Mouse (Mus musculus): ENCODE measurements at regions not wholly inside any gene's neighbourhood (a gene's known extent, or its start where the extent isn't known, plus 50 kb on each side); places are given as distances from the start of the nearest gene placed in this dataset.

DNA sequence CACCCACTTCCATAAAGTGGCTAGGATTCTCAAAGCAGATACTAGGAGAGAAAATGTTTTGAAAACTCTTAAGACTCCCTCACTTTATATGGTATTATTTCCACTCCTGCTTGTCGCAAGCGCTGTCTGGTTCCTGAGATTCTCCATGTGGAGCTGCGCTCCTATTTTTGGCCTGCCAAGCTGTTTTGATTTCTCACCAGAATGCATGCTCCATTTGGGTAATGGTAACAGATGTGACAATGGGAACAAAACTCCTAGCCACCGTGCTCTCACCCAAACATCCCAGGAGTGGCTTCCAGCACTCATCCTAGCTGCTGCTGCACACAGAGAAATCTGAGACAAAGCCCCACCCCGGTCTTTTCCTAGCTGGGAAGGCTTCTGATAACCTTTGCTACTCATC, 749.6 kb downstream of the Ntrk3 start:
- DNase-seq = no peak

- no peak for DNase-seq
Observed at GRCm38 (mm10) chr7:77966658-77967057, 771.2 kb downstream of the Ntrk3 start.

DNA sequence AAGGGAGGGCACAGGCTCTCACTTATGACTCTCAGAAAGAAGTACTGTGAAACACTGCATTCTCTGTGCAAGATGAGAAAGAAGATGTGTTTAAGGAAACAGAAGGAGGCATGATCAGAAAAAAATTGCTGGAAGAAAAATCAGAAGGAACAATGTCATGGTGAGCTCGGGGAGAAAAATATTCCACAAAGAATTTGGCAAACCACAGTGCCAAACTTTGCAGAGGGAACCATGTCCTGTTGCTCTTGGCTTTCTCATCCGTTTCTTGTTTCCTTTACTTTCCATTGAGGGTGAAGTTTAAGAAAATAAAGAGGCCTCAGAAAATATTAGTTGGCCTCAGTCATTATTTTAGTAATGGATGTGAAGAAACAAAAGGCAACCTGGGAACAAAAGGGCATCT, 804.4 kb downstream of the Ntrk3 start:
- DNase-seq = peak; percentile 12 to 22

GRCm38 (mm10) chr7:77928479-77929467, 809.0 kb downstream of the Ntrk3 start:
- DNase-seq = no peak

GRCm38 (mm10) chr7:77899231-77899630, 838.6 kb downstream of the Ntrk3 start:
- DNase-seq = no peak

GRCm38 (mm10) chr7:77888543-77888942, 849.3 kb downstream of the Ntrk3 start:
- DNase-seq = no peak

DNA sequence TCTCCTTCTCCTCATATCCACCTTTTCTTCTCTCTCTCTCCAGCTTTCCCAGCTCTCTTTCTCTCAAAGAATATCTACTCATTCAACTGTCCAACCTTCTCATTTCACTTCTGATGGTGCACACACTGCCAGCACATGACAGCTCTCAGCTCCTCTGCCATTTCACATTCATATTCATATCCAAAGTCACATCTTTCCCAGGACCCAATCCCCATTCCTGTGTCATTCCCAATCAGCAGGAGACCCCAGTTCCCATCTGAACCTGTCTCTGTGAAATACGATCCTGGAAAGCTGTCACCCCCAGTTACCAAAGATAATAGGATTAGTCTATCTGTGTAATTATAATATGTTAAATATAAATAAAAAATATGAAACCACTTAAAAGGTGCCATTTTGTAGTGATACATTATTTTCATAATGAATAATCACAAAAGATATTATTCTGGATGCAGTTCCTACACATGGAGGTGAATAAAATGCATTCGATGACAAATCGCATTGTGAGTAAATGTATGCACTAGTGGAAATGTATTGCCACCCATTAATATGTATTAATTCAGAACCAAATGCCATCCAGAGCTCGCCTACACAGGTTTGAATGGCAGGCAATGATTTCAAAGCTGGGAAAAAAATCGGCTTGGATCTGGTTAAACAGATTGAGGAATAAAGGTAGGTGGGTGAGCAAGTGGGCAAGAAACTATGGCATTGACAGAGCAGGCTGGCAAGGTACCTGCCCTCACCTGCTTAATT, 855.0 kb downstream of the Ntrk3 start:
- no peak for DNase-seq

GRCm38 (mm10) chr7:77867518-77867917, 870.3 kb downstream of the Ntrk3 start:
- no peak for DNase-seq

DNA sequence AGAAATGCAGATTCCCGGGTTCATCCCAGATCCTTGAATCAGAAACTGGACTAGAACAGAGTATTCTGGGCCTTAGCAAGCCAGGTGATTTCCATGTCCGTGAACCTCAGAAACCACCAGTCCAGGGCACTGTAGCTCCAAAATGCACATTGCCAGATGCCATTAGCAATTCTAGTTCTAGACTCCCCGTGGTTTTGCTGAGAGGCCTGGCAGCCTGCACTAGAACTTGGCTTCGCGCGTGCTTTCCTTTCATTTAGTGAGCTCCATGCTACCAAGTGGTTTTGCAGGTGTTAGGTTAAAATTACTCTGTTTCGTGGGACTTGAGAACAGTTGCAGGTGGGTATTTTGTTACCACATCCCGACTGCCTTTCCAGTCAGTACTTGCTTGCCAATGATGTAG, 876.0 kb downstream of the Ntrk3 start:
- DNase-seq = no peak

- DNase-seq = no peak
Observed at GRCm38 (mm10) chr7:77858436-77858835, 879.4 kb downstream of the Ntrk3 start.

- no peak for DNase-seq
Observed at GRCm38 (mm10) chr7:77857979-77858378, 879.8 kb downstream of the Ntrk3 start.

DNA sequence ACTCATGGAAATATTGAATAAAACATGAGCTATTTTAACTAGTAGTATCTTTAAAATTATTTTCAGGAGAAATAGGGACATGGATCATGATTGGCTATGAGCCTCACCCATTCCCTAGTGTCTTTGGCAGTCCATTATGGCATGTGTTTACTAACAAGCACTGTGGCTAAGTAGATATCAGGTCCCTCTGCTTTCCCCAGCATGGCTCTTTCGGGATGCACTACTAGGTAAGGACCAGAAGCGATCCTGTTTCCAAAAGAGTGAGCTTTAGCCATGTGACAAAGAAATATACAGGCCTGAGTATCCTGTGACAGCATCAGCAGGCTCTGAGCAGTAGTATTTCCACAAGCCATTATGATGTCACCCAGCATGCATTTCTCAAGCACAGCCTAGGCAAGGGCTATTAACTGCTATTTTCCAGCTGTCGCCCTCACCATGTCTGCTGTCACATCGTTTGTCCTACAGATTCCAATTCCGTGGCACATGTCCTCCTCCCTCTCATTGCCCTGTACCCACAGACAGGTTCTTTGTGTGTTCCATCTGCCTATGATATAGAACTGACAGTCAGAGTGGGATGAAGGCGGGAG, 882.1 kb downstream of the Ntrk3 start:
- no peak for DNase-seq

GRCm38 (mm10) chr7:77855077-77855476, 882.7 kb downstream of the Ntrk3 start:
- DNase-seq = no peak

- no peak for DNase-seq
Observed at GRCm38 (mm10) chr7:77824261-77824959, 913.4 kb downstream of the Ntrk3 start.

DNA sequence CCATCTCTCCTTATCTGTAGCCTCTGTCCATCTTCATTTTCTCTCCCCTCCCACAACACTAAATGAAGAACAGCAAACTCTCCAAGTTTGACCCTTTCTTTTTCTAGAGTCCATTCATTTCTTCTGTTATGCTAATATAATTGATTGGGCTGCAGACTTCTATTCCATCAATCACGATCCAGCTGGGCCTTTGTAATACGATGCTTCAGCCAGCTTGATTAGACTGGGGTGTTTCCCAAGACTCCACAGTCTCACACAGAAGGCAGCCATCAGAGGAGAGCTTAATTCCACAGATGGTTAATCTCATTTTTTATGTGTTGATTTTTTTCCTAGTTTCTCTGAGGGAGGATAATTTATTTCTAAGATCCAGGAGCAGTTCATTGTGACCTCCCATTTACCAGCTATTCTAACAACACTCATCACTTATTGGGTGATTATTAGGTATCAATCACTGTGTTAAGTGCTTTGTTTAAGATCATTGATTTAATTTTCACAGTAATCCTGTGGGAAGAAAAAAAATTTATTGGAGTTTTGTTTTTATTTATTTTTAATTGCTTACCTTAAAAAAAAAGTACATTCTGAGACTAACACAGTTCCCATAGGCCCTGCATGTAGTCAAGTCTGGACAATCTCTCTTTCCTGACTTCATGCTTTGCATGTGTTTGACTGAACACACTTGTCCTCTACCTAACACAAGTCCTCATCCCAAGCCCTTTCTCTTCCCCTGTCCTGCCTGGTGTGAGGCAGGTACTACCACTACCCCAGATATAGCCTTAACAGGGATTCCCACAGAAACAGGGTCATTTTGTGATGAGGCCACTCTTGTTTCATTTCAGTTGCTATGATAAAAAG, 925.5 kb downstream of the Ntrk3 start:
- DNase-seq = no peak

DNA sequence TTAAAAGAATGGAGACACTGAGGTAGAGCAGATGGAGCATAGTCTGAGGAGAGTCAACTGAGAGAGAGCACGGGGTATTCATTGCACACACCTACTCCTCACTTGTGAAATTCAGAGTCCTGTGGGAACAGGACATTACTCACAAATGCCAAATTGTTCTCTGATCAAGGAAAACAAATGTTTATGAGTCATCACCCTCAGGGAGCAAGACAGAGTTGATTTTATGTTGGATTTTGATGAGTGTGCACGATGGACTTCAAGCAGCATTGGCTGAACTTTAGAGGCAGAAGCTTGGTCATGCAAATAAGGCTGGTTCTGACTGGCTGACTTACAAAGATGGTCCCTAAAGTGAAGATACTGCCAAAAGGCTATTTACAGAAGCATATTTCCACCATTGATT, 951.0 kb downstream of the Ntrk3 start:
- peak; percentile 2 to 6 for DNase-seq

- peak; percentile 20 to 27 for DNase-seq
Observed at GRCm38 (mm10) chr7:77771711-77772449, 965.9 kb downstream of the Ntrk3 start.

DNA sequence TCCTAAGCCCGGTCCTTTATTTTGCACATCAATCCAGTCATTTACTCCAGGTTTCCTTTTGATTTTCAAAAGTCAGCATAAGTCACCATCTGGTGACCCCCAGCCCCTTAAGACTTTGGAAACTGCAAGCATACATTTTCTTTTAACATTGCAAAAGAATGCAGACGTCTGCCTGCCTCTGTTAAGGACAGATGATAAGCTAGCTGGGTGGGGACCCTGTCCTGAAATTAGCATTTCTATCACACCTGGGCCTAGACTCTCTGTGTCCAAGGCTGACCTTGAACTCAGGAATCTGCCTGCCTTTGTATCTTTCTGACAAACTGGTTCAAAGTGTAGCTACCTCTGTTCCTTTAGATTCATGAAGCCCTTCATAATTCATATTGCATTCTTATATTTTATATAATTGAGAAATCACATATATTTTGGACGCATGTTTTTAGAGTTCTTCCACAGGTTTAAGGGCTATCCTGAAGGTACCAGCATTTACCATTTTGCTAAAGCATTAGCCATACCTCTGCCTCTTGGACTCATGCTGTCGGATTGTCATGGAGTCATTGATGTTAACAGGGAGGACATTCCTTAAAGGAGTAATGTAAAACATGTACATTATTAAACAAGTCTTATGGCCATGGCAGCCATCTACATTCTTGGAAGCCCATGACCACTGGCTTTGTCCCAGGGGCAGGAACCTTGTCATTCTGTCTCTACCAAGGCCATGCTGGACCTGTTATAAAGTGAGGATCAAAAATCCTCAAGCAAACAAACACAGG, 998.6 kb downstream of the Ntrk3 start:
- DNase-seq = no peak
